Mouse (Mus musculus) spleen, postnatal 36 days (tissue): Measurements from ENCODE around the gene Sla2.
A peak's percentile ranks its signal among the peaks of the same experiment; 100 is the strongest.
"Not testable (repeated sequence)": the region's sequence is repeated elsewhere in the genome, so short reads cannot be mapped to it uniquely, and the experiment has no call there.

Source experiments
- DNase-seq, 2 experiments: peaks; one replicate each; pipeline ENCODE4 v3.0.0; 2022; ENCODE audit warnings: low spot score in 2 of 2, mixed read lengths in 1 of 2

Sla2 gene

DNA sequence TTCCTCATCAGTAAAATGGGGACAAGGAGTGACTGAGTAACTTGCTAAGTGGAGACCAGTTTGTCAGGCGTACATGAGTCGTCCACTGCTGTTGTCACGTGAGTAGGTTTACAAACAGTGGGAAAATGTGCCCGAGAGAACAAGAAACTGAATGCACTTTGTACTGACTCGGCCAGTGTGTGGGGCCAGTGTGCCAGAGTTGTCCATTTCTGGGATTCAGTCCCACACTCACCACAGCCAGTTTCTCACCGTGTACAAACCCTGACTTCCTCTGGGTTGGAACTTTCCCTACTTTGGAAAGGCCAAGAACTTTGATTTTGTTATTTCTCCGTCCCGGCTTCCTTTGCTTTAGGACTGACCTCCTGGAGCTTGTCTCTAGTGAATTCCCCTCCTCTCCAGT is 18.0 kb downstream of the Sla2 start:
- no peak for DNase-seq

- DNase-seq, result no peak
Observed at GRCm38 (mm10) chr2:156864481-156864880, 22.5 kb downstream of the Sla2 start.

- peak; percentile 54 to 75 for DNase-seq
Observed at GRCm38 (mm10) chr2:156863487-156864160, 23.4 kb downstream of the Sla2 start.

DNA sequence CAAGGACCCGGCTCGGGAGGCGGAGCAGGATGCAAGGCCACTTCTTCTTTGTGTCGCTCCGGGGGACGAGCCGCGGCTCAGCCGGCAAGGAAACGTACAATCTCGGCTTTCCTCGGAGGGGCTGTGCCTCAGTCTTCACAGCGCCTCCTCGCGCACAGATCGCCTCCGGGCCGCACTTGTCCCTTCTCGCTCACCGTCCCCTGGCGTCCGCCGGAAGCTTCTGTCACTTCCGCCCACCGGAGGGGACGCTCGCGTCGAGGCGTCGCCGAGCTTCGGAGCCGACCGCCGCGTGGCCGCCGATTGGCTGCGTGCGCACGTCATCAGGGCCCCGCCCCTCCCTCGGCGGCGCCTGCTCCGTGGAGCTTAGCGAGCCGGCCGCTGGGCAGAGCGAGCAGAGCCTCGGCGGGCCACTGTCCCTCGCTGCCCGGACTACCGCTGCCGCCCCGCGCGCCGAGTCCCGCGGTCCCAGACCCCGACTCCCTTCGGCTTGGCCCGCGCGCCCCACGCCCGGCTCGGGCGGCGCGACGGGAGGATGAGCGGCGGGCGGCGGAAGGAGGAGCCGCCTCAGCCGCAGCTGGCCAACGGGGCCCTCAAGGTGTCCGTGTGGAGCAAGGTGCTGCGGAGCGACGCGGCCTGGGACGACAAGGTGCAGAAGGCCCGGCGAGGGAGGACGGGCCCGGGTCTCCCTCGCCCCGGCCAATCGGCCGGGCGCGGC is 24.1 kb downstream of the Sla2 start, which contains the start of gene Rab5if:
TSS of gene Rab5if (plus strand) at position 357 of the 715 bp plus-strand sequence.
- peak; percentile 98 for DNase-seq

GRCm38 (mm10) chr2:156862041-156862717 is 24.8 kb downstream of the Sla2 start:
- DNase-seq, result peak in 1 of 2 experiments; percentile 23

DNA sequence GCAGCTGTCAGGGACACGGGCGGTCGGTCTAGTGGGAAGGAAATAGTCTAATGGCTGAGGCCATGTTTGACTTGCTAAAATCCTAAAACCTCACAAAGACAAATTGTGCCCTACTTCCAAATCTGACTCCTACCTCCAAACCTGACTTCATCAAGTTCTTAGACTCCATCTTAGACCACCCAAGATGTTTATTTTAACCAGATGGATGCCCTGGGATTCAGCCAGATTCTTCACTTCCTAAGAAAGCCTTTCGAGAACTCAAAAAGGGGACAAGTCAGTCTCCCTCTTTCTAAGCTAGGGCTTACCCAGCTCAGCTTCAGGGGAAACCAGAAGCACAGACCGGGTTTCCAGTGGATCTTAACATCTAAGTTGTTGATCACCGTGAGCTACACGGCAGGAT is 28.3 kb downstream of the Sla2 start:
- DNase-seq, result no peak

GRCm38 (mm10) chr2:156857835-156858234 is 29.2 kb downstream of the Sla2 start, which contains the start of gene 4930518I15Rik:
Gene 4930518I15Rik (minus strand): TSS chr2:156857946.
- no peak for DNase-seq

DNA sequence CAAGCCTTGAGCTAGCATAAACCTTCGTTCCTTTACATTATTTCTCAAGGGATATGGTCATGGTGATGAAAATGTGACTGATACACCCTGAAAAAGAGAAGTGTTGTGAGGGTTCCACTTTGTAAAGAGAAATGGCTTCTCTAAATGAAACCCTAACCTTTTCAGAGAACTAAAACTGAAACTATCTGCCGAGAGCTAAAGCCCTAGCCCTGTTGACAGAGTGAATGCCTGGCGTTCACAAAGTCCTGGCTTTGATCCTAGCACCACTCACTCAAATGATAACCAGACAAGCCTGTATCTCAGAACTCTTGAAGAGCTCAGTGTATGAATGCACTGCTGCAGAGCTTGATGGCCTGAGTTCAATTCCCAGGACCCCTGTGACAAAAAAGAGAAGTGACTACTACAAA is 29.6 kb downstream of the Sla2 start:
- DNase-seq, result peak; percentile 11 to 31

- no peak for DNase-seq
Observed at GRCm38 (mm10) chr2:156856311-156856710, 30.7 kb downstream of the Sla2 start.

- not testable (repeated sequence) for DNase-seq
Observed at GRCm38 (mm10) chr2:156853999-156854771, 32.8 kb downstream of the Sla2 start.

DNA sequence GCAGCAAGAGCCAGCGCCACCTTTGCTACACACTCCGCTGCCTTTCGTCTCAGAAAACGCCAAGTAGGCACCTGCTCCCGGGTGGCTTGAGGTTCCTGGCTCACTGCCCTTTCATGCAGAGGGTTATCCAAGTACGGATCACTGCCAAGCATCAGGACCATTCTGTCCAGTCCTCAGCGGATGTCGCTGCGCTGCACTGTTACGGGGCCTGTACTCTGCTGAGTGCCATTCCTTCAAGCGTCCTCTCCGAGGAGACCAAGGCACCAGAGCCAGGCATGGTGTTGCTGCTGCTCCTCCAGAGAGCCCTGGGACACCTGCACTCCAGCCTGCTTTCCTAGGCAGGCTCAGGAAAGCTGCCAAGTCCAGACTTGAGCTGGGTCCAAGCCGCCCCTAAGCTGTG is 33.4 kb downstream of the Sla2 start:
- DNase-seq, result not testable (repeated sequence)

DNA sequence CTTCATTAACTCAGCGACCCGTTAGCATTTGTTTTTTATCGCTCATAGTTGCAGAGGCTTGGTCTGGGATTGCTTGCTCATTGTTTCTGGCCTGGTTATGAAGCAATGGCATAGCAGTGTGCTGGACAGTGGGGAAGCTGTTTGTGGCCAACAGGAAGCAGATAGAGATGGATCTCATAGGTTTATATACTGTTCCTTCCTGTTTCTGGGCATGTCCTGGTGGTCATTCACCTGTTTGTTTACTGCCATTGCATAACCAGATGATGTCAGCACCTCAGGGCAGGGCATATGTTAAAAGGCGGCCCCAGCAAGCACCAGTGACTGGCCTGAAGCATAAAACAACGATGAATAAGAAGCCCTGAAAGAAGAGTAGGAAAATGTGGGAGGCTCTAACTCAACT is 36.5 kb downstream of the Sla2 start:
- DNase-seq, result no peak

DNA sequence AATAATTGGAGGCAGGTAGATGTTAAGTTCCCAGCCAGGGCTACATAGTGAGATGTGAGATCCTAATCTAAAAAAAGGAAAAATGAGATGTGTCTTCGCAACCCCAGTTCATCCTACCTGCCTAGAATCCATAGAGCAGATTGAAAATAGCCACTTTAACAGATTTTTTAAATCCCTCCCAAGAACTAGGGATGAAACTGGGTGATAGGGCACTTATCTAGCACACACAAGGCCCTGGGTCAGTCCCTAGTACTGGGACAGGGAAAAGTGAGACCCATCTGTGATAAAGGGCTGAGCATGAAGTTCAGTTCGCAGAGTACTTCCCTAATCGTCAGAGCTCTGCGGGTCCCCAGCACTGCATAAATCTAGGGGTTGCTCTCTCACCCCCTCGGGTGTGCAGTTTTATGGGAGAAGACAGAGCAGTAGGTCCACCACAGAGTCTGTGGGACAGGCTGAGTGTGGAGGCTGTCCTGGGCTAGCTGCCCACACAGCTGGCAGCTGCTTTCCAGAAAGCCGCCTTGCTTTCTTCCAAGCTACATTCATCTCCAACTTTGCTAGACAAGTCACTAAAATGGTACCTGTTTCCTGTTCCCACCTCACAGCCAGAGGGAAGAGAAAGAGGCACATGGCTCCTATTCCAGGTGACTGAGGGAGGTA is 38.3 kb downstream of the Sla2 start:
- no peak for DNase-seq

GRCm38 (mm10) chr2:156847653-156848052 is 39.3 kb downstream of the Sla2 start:
- DNase-seq, result no peak

DNA sequence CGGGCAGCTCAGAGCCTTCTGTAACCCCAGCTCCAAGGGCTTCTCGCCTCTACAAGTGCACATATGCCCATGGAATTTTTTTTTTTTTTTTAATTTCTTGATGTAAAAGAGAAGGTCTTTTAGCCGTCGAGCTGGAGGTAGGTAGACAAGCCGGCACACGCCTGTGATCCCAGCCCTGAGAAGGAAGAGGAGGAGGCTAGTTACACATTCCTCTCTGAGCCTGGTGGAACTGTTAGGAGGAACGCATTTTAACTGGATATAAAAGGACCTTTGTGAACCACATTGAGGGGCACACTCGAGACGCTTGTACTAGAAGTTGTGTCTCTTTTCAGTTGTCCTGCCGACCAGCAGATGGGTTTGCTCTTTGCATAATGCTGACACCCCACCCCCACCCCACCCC is 42.3 kb downstream of the Sla2 start:
- no peak for DNase-seq

- DNase-seq, result no peak
Observed at GRCm38 (mm10) chr2:156843331-156843730, 43.7 kb downstream of the Sla2 start.

GRCm38 (mm10) chr2:156842711-156843110 is 44.3 kb downstream of the Sla2 start:
- DNase-seq, result no peak

DNA sequence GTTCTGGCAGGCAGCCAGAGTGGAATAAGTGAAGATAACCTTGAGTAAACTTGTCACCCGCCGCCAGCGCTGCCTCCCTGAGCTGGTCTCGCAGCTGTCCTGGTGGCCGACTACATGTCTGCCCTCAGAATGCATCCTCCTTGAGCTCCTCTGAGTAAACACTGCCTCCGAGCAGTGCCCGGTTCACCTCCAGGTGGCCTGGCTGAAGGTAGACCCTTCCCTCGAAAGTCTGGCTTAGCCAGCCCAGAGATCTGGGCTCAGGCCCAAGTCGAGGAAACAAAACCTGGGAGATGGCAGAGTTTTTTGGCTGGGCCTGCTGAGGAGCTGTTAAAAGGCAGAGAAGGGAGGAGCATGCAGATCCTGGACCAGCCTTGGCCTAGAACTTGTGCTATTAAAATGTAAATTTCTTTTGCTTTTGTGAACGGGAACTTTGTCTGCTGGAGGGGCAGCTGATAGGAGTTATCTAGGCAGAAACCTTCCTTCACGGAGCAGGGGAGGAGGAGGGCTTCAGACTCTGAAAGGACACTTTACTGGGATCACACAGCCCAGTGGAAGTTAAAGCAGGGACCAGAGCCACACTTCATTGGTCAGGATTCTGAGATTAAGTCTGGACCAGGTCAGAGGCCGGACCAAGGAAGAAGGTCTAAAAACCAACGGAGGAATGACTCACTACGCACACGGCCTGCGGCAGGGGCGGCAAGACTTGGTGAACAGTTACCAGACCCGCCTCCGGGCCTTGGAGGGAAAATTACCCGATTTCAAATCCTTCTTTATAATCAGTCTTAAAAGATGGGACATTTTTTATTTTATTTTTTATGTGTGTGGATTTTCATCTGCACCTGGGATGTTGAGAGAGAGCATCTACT is 44.9 kb downstream of the Sla2 start:
- peak; percentile 35 to 45 for DNase-seq

DNA sequence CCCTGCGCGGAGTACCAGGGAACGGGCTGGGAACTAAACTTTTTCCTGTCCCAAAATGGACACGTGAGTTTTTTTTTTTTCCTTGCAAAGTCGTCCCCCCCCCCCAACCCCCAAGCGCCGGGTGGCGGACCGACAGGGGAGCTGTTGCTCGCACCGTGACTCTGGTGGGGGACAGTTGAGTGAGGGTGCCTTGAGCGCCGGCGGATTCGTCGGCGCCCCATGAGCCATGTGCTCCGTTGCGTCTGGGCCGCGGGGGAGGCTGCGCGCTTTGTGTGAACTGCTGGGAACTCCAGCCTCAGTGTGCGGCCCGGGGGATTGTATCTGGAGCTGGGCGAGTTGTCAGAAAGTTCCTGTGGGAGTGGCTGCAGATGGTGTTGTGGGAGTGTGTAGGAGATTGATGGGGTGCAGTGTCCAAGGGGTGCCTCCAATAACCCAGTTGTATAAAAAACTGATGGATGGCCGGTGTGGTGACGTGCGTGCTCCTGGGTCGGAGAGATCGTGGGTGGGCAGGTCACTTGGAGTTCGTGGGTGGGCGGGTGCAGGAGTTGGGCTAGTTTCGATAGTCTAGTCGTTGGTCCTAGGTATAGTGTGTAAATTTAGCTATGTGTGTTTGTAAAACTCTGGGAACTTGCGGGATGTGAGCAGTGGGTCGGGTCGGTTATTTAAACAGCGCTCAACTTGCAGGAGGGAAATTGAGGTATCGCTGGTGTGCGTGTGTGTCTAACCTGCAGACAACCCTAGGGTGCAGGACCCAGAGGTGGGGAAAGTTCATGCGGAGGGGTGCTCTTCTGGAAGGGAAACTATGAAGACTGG is 45.8 kb downstream of the Sla2 start:
- peak; percentile 33 to 43 for DNase-seq
